Mouse (Mus musculus) megakaryocyte, embryonic 14.5 days (primary cell): Measurements from ENCODE around the gene Mrpl42.

Experiments used
- FLI1 ChIP-seq: IDR thresholded peaks from 2 replicates; pipeline ENCODE4 v1.6.1; 2012; ENCODE audit warnings: low read length, inconsistent platforms, mixed read lengths
- GATA1 ChIP-seq: IDR thresholded peaks from 3 replicates; pipeline ENCODE4 v1.6.1; 2012; ENCODE audit warnings: mixed read lengths, low read length, inconsistent platforms, borderline replicate concordance

DNA sequence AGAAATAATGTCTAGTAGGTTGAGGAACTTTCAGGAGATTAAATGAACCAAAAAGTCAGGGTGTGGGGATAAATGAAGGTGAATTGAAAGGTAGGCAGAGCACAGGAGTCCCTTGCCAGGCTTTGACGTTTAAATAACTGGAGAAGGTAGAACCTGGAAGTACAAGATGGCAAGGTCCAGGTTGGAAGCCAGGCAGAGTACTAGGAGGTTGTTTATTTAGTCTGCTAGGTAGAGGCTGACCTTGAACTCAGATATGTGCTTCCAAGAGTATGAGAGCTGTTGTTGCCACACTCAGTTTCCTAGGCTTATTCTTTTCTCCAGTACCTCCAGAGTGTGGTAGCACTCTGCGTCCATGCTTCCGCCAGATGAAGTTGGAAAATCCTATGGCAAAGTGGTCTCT, 38.1 kb upstream of the Mrpl42 start:
- no peak for TF ChIP-seq GATA1
- TF ChIP-seq FLI1: no peak
